Mouse (Mus musculus) hindbrain, embryonic 14.5 days (tissue): ENCODE measurements at regions not wholly inside any gene's neighbourhood (a gene's known extent, or its start where the extent isn't known, plus 50 kb on each side); places are given as distances from the start of the nearest gene placed in this dataset.

Experiments
- ATAC-seq: fragments of 200-750 bp; cut with Nextera tagmentation; 2 replicates; pipeline ENCODE4 v1.8.0; 2017; ENCODE audit warnings: moderate number of reproducible peaks, mild to moderate bottlenecking, moderate TSS enrichment, moderate library complexity; ENCODE audit not compliant: low FRiP score
- DNase-seq: peaks from one replicate; pipeline ENCODE4 v3.0.0-alpha.2; 2015; ENCODE audit warnings: low spot score
- H3K27ac ChIP-seq: fragments of 300-500 bp; sonication (generic); 2 replicates; pipeline ENCODE4 v1.5.1; 2014; ENCODE audit warnings: mild to moderate bottlenecking, moderate library complexity
- H3K27me3 ChIP-seq: fragments of 300-500 bp; sonication (generic); 2 replicates; pipeline ENCODE4 v1.6.1; 2014; ENCODE audit warnings: mild to moderate bottlenecking, low read length, mixed read lengths; ENCODE audit not compliant: control insufficient read depth, insufficient read depth
- H3K36me3 ChIP-seq: fragments of 300-500 bp; sonication (generic); replicated peaks from 2 replicates; pipeline ENCODE4 v1.6.1; 2014; ENCODE audit not compliant: control insufficient read depth, insufficient read depth
- H3K4me1 ChIP-seq: fragments of 300-500 bp; sonication (generic); replicated peaks from 2 replicates; pipeline ENCODE4 v1.6.1; 2014; ENCODE audit warnings: antibody characterized with exemption, low read length, mixed read lengths; ENCODE audit not compliant: control insufficient read depth, insufficient read depth
- H3K4me2 ChIP-seq: fragments of 300-500 bp; sonication (generic); replicated peaks from 2 replicates; pipeline ENCODE4 v1.6.1; 2014; ENCODE audit warnings: mild to moderate bottlenecking, moderate library complexity
- H3K4me3 ChIP-seq: fragments of 300-500 bp; sonication (generic); replicated peaks from 2 replicates; pipeline ENCODE4 v1.5.1; 2014; ENCODE audit warnings: mild to moderate bottlenecking, low read length
- H3K9ac ChIP-seq: fragments of 300-500 bp; sonication (generic); 2 replicates; pipeline ENCODE4 v1.6.1; 2014
- H3K9me3 ChIP-seq: fragments of 300-500 bp; sonication (generic); 2 replicates; pipeline ENCODE4 v1.6.1; 2016; ENCODE audit warnings: low read length; ENCODE audit not compliant: control insufficient read depth
- WGBS: fragments of 180-500 bp; shearing (Covaris S2); extraction: QIAGEN DNeasy Blood & Tissue Kit; methylation state at CpG from one replicate; pipeline ENCODE4 v1.1.7; 2014; 5-methylcytosine and 5-hydroxymethylcytosine counted together

DNA sequence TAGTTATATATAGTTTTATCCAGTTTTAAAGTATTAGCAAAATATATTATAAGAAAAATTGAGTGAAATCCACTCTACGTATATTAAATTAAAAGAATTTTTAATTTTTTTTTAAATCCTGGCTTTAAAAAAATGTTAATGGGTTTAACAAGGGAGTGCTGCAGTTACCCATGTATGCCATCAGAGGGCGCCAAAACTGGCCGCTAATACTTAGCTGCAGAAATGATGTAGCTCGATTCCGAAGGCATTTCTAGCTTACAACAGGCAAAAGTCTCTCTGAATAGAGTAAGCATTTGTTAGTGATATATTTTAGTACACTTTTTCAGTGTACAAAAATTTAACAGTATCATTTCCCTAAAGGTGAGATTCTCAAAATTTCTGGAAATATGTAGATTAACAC, 73.1 kb downstream of the Olfr444 start:
- Histone ChIP-seq H3K27me3 (no peaks in the 10 kb centered on the region), H3K4me3 (no peak overlapping the region), H3K27ac (no peak overlapping the region), H3K9ac (no peak overlapping the region), H3K4me1 (no peaks in the 10 kb centered on the region), H3K4me2 (no peak overlapping the region), H3K9me3 (no peaks in the 10 kb centered on the region), H3K36me3 (no peaks in the 10 kb centered on the region)
- DNase-seq (peak; percentile 80), ATAC-seq (no peak)
- WGBS = 15% methylated on average over 5 of the region's 5 CpGs
